Mouse (Mus musculus) CH12.LX (cell line): ENCODE results near the gene Tbc1d22a.

Experiments
- CTCF ChIP-seq, 2 experiments: IDR thresholded peaks in 1 of 2; conservative IDR thresholded peaks in 1 of 2; 2 replicates each; pipeline ENCODE4 v1.5.1; 2011 to 2012; ENCODE audit warnings: low read depth in 2 of 2, low read length in 2 of 2, improper control_type of control experiment in 1 of 2, inconsistent platforms in 1 of 2, mild to moderate bottlenecking in 1 of 2, moderate library complexity in 1 of 2
- E2F4 ChIP-seq: IDR thresholded peaks from 2 replicates; pipeline ENCODE4 v1.6.1; 2011; ENCODE audit warnings: low read depth, low read length, improper control_type of control experiment; ENCODE audit not compliant: insufficient replicate concordance
- EP300 ChIP-seq: IDR thresholded peaks from 2 replicates; pipeline ENCODE4 v1.6.1; 2011; ENCODE audit warnings: low read length, improper control_type of control experiment
- ETS1 ChIP-seq: conservative IDR thresholded peaks from 2 replicates; pipeline ENCODE4 v1.6.1; 2012; ENCODE audit warnings: low read depth, mild to moderate bottlenecking, inconsistent platforms, low read length, improper control_type of control experiment, moderate library complexity
- KAT2A ChIP-seq: IDR thresholded peaks from 2 replicates; pipeline ENCODE4 v1.6.1; 2012; ENCODE audit warnings: low read length, improper control_type of control experiment, inconsistent platforms; ENCODE audit not compliant: insufficient replicate concordance
- MYC ChIP-seq: IDR thresholded peaks from 2 replicates; pipeline ENCODE4 v1.6.1; 2011; ENCODE audit warnings: low read depth, mild to moderate bottlenecking, improper control_type of control experiment, low read length
- POLR2A ChIP-seq: IDR thresholded peaks from 2 replicates; pipeline ENCODE4 v1.6.1; 2011; ENCODE audit warnings: low read depth, mild to moderate bottlenecking, improper control_type of control experiment, low read length
- ZKSCAN1 ChIP-seq: IDR thresholded peaks from 2 replicates; pipeline ENCODE4 v1.6.1; 2012; ENCODE audit warnings: low read depth, inconsistent platforms, low read length, improper control_type of control experiment, borderline replicate concordance

- TF ChIP-seq CTCF (conservative IDR thresholded peaks at IDR 0.05 in 1 of 2, IDR thresholded peaks at IDR 0.05 in 1 of 2; ENCODE audit: low read depth in 2 of 2, low read length in 2 of 2) (no peak), ETS1 (no peak), MYC (no peak), POLR2A (no peak), ZKSCAN1 (no peak), EP300 (no peak), KAT2A (no peak), E2F4 (no peak)
Measured at GRCm38 (mm10) chr15:86474951-86475350, 260.7 kb downstream of the Tbc1d22a start.
